Mouse (Mus musculus) layer of hippocampus, postnatal 36 days (tissue): ENCODE data around the gene Ccar1. TPM values are rescaled to one million over a fixed set of nuclear protein-coding genes. Genes with fewer than 3 reads are reported as not detected.
"Not testable (repeated sequence)": the region's sequence is repeated elsewhere in the genome, so short reads cannot be mapped to it uniquely, and the experiment has no call there.

Experiments used
- DNase-seq, 2 experiments: peaks; one replicate each; pipeline ENCODE4 v3.0.0; 2022
- total RNA-seq, 2 experiments: library from RNA; stranded (reverse); gene quantifications; 2 replicates each; pipeline ENCODE4 v1.2.3; 2021

The Ccar1 gene
- total RNA-seq, 2 experiments from 2014 or later = 54.6 to 73.1 TPM

GRCm38 (mm10) chr10:62724936-62725335 is 67.2 kb downstream of the Ccar1 start:
- no peak for DNase-seq

GRCm38 (mm10) chr10:62722701-62723100 is 69.4 kb downstream of the Ccar1 start:
- no peak for DNase-seq

- DNase-seq = not testable (repeated sequence)
Measured at GRCm38 (mm10) chr10:62720574-62720973, 71.5 kb downstream of the Ccar1 start.

- DNase-seq = no peak
Measured at GRCm38 (mm10) chr10:62713457-62713856, 78.6 kb downstream of the Ccar1 start.

- DNase-seq = no peak
Measured at GRCm38 (mm10) chr10:62703579-62703978, 88.5 kb downstream of the Ccar1 start.

- DNase-seq = no peak
Measured at GRCm38 (mm10) chr10:62702436-62702835, 89.7 kb downstream of the Ccar1 start.

Other genes with a start within 250 kb of the Ccar1 start
- 100 to 1,000 TPM; 206 to 214 TPM for gene Kif1bp, start 213.8 kb downstream of the Ccar1 start, total RNA-seq
- gene Ddx21, start 190.0 kb downstream of the Ccar1 start, total RNA-seq = 10 to 100 TPM; 21.1 to 22.5 TPM
- 100 to 1,000 TPM in 1 of 2 experiments, 10 to 100 TPM in 1; 86.6 to 101 TPM for gene Ddx50, start 141.1 kb downstream of the Ccar1 start, total RNA-seq
- 1 to 10 TPM; 1.9 to 4.1 TPM for gene Stox1, start 66.2 kb downstream of the Ccar1 start, total RNA-seq
- gene Tet1, start 116.7 kb upstream of the Ccar1 start, total RNA-seq = 10 to 100 TPM; 17.0 to 19.4 TPM
- gene Slc25a16, start 128.3 kb upstream of the Ccar1 start, total RNA-seq = 10 to 100 TPM; 34.9 to 41.6 TPM
- 1 to 10 TPM in 1 of 2 experiments, under 1 TPM in 1; 0.95 to 1.2 TPM for gene Dna2, start 154.7 kb upstream of the Ccar1 start, total RNA-seq
- 10 to 100 TPM; 63.8 to 77.0 TPM for gene Rufy2, start 187.9 kb upstream of the Ccar1 start, total RNA-seq
- 10 to 100 TPM; 52.9 to 60.8 TPM for gene Hnrnph3, start 231.9 kb upstream of the Ccar1 start, total RNA-seq
- gene Pbld2, start 232.0 kb upstream of the Ccar1 start, total RNA-seq = 1 to 10 TPM; 1.7 to 2.3 TPM